Mouse (Mus musculus) large intestine, adult 2 months (tissue): ENCODE results near the gene Chchd4. TPM values are rescaled to one million over a fixed set of nuclear protein-coding genes. Genes with fewer than 3 reads are reported as not detected.
"Not testable (repeated sequence)": the region's sequence is repeated elsewhere in the genome, so short reads cannot be mapped to it uniquely, and the experiment has no call there.

Experiments used
- DNase-seq: peaks from one replicate; pipeline ENCODE4 v3.0.0-alpha.2; 2012; ENCODE audit warnings: low read depth, low spot score
- WGBS: fragments of 180-500 bp; shearing (Covaris S2); methylation state at CpG from one replicate; pipeline ENCODE4 v1.1.7; 2018; 5-methylcytosine and 5-hydroxymethylcytosine counted together
- polyA plus RNA-seq: library from polyadenylated mRNA; depleted of rRNA; stranded (reverse); fragments of >200 nt; gene quantifications from 2 replicates; pipeline ENCODE4 v1.2.3, GENCODE M21; 2012

Chchd4 gene
- polyA plus RNA-seq, 1 experiment = 9.0 TPM

DNA sequence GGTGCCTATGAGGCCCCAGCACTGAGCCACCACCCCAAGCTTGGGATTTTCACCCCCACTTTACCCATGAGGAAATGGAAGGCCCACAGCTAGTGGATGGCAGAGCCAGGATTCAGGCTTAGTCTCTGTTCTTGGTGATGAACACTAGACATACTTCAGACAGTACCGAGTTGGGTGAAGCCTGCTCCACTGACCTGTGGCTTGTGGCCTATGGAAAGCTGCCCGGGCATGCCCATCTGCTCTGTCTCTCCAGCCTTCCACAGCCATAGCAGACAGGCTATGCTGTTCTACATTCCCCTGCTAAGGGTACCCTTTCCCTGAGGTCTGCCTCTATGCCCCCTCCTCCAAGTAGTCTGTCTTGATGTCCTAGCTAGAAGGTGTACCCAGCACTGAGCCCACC, 3.2 kb upstream of the Chchd4 start:
- 91% methylated on average over 2 of the region's 2 CpGs for WGBS
- DNase-seq = no peak

GRCm38 (mm10) chr6:91474441-91475190, 1.3 kb upstream of the Chchd4 start:
- no peak for DNase-seq
- 42% methylated on average over 9 of the region's 9 CpGs for WGBS

DNA sequence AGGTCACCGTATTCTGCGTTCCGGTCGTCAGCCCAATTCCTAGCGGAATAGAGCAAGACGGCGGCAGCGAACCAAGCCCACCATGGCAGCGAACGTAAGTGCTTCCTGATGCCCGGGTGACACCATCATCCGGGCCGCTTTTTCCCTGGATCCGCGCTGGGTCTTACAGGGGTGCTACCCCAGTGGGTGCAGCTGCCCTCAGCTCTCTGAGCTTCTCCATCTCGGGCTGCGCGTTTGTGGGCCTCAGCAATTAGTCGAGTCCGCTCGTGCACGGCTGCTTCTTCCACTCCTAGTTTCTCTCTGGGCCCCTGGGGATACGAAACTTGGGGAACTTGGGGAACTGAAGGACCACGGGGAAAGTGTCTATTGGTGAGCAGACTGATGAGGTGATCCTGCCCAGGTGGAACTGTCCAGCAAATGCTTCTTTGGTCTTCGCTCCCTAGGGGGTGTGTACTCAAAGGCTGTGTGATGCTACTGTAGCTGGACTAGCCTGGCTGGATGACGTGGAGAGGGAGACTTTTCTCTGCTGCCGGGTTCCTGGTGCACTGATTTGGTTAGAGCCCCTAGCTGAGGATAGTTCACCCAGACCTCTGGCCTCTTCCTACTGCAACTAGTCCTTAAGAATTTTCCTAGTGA, 577 bp upstream of the Chchd4 start:
- under 1% methylated on average over 27 of the region's 27 CpGs for WGBS
- DNase-seq = no peak

DNA sequence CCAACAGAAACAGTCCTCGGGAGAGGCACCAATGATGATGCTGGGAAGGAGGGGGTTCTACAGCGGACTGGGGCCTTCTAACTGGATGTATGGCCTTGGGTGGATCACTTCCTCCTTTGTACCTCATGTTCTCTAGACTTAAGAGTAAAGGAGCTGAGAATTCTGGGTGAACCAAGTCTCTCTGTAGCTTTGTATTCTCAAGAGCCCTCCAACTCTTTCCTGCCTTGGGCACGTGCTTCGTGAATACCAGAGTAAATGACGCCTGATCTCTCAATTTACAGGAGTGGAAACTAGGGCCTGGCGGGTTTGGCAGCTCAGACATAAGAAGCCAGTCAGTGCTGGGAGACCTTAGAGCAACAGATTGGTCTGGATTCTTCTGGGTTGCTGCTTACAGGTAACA, 1.0 kb downstream of the Chchd4 start:
- DNase-seq = no peak
- WGBS = 18% methylated on average over 6 of the region's 6 CpGs

DNA sequence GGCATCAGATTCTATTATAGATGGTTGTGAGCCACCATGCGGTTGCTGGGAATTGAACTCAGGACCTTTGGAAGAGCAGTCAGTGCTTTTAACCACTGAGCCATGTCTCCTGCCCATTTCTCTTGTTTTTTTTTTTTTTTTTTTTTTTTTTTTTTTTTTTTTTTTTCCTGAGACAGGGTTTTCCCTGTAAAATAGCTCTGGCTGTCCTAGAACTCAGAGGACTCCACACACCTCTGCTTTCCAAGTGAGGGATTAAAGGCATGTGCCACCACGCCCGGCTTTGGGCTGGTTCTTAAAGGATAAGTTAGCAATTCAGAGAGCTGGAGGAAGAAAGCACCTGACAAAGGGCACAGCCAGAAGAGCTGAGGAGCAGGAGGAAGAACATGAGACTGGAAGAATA, 1.9 kb downstream of the Chchd4 start:
- WGBS = 87% methylated on average over 3 of the region's 3 CpGs

DNA sequence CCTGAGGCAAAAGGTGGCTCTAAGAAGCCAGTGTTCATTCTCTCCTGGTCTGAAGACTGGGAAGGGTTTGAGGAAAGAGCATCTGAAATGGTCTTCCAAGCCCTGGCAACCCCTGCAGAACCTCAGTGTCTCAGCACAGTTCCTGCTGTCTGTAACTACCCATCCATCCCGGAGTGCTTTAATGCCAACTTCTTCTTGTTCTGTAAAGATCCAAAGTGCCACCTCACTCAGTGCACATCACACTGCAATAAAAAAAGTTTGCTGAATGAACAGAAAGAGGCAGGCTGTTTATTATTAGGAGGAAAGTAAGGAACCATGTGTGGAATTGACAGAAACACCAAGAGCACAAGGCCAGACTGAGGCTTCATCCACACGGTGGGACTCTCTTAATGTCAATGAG, 2.6 kb downstream of the Chchd4 start:
- DNase-seq = no peak
- WGBS = 79% methylated on average over 2 of the region's 2 CpGs

More for the DNA sequence above, 1.9 kb downstream of the Chchd4 start:
- DNase-seq = not testable (repeated sequence)

DNA sequence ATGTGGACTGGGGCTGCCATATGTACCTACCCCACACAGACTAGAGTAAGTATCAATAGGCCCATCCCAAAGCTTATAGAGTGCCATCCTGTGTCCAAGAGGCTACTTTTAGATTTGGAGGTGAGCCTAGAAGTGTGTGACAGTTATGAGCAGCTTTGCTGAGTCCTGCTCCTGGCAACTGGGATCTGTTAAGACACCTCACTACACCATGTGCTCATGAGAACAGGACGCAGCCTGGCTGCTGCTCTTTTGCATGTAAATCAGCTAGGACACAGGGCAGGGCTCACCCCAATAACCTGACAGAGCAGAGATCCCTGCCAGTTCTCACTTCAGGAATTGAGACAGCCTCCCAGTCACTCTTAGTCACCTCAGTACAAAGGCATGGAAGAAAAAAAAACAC, 6.2 kb downstream of the Chchd4 start:
- DNase-seq = no peak
- whole genome bisulfite sequencing = 92% methylated on average over 1 of the region's 1 CpGs

GRCm38 (mm10) chr6:91465756-91466155, 7.6 kb downstream of the Chchd4 start:
- 84% methylated on average over 2 of the region's 2 CpGs for WGBS
- DNase-seq = no peak

DNA sequence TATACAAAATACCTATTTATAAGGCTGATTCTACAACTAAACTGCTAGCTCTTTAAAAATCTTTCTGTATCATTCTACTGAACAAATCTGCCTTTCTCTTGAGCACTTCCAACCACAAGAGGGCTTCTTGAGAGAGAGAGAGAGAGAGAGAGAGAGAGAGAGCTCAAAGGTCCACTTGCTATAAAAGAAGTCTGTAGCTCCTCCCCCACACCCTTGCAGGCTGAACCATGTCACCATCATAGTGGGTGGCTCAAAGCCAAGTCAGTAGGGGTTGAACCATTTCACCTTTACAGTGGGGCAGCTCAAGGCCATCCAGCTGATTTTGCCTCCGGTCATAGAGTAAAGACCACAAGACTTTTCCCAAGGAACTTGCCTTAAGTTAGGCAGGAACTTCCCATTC, 13.9 kb downstream of the Chchd4 start:
- DNase-seq = peak; percentile 57

GRCm38 (mm10) chr6:91454546-91454945, 18.8 kb downstream of the Chchd4 start:
- WGBS = 33% methylated on average over 5 of the region's 5 CpGs

More for the DNA sequence above, 13.9 kb downstream of the Chchd4 start:
- WGBS = 29% methylated on average over 1 of the region's 1 CpGs

GRCm38 (mm10) chr6:91452056-91452455, 21.3 kb downstream of the Chchd4 start:
- 50% methylated on average over 1 of the region's 1 CpGs for WGBS
- DNase-seq = no peak

More at GRCm38 (mm10) chr6:91454546-91454945, 18.8 kb downstream of the Chchd4 start:
- no peak for DNase-seq

DNA sequence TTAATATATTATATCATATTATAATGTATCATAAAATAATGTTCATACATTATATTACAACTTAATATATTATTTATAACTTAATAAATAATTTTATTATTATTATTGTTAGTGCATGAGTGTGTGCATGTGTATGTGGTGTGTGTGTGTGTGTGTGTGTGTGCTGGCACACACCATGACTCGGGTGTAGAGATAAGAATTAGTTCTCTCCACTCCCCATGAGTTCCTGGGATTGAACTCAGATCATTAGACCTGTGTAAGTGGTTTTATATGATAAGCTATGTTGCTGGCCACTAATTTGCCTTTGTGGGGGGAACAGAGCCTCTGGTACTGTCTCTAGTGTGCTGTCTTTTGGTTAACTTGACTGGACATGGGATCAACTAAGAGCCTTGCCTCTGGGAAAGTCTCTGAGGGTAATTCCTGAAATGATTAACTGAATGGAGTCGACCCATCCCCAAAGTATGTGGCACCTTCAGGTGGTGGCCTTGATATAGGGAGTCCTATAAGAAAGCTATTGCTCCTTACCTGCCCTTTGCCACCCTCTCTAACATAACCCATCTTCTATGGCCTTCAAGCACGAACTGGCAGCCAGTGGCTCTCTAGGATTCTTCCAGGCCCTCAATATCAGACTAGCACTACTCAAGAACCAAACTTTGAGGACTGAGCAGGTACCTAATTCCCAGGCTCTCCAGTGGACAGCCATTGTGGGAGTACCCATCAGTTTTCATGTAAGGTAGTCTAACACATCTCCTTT, 23.7 kb downstream of the Chchd4 start:
- 38% methylated on average over 3 of the region's 3 CpGs for WGBS

DNA sequence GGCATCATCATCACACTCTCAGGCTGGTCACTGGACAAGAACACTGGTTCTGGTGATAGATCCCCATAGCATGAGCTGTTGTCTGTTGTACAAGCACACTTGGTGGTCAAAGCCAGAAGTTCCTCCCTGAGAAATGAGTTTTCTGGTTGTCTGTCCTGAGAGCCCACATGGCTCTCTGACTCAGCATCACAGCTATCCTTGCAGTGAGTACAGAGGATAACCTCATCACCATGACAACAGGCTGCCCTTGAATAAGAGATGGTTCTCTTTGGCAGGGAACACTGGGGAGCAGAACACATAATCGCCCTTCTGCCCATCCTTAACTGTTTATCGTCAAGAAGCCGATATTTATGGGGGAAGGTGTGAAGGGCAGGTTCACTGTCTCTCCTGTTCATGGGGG, 28.0 kb downstream of the Chchd4 start:
- DNase-seq = no peak
- WGBS = 73% methylated on average over 3 of the region's 3 CpGs

More for the DNA sequence above, 23.7 kb downstream of the Chchd4 start:
- no peak for DNase-seq

GRCm38 (mm10) chr6:91441145-91441662, 32.1 kb downstream of the Chchd4 start:
- DNase-seq = no peak
- WGBS = 3% methylated on average over 19 of the region's 19 CpGs

GRCm38 (mm10) chr6:91440474-91441144, 32.7 kb downstream of the Chchd4 start:
- 2% methylated on average over 30 of the region's 30 CpGs for WGBS

GRCm38 (mm10) chr6:91424151-91424550, 49.2 kb downstream of the Chchd4 start:
- 56% methylated on average over 4 of the region's 4 CpGs for WGBS
- no peak for DNase-seq

More at GRCm38 (mm10) chr6:91440474-91441144, 32.7 kb downstream of the Chchd4 start:
- peak; percentile 83 for DNase-seq

GRCm38 (mm10) chr6:91421629-91422028, 51.7 kb downstream of the Chchd4 start:
- no peak for DNase-seq
- WGBS = 55% methylated on average over 4 of the region's 4 CpGs

DNA sequence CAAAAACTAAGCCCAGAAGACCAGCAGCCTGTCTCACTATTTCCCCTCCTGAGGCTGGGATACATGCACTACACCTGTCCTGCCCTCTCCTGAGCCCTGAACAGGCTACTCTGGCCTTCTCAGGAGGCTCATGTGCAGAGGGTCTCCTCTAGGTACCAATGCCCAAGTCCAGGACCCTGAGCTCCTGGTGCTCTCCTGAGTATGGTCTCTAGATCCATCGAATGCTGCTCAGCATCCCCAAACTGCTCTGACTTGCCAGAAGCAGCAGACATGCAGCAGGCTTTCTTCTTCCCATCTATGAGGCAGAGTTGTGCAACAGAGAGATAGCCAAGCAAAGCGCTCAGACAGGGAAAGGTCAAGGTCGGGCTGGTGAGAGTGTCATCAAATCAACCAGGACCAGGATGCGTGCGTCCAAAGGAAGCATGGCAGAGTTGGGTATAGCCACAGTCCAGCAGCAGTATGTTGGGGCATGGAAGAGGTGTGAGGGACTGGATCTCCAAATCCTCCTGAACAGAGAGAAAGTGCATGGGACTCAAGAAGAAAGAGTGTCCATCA, 56.0 kb downstream of the Chchd4 start:
- no peak for DNase-seq
- WGBS = 65% methylated on average over 5 of the region's 5 CpGs

DNA sequence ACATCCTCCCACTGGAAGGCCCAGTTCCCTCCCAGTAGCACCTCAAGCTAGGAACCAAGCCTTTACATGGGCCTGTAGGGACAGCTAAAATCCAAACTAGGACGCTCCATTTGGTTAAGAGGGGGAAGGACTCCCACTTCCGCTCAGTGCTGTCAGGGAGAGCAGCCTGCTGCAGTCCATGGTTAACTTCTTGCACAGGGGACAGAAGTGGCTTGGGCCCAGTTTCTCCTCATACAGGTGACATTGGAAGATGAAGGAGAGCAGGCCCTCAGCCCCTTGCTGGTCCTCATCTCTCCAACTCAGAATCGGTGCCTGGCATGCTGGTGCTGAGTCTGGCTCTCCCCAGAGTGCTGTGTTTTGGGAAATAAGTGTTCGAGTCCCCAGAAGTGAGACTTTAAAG, 57.2 kb downstream of the Chchd4 start:
- 68% methylated on average over 4 of the region's 4 CpGs for WGBS
- DNase-seq = no peak
